Mouse (Mus musculus) left cerebral cortex, adult 6 months (tissue): Measurements from ENCODE around the gene Asgr1. TPM values are rescaled to one million over a fixed set of nuclear protein-coding genes. Genes with fewer than 3 reads are reported as not detected.

ENCODE experiments used
- long read RNA-seq, 2 experiments: library from polyadenylated mRNA; unstranded; transcript quantifications; one replicate each; pipeline ENCODE4 v2.0.0; 2019 to 2020
- polyA plus RNA-seq: library from polyadenylated mRNA; unstranded; fragments of <200 nt; fragmentation: Nextera tagmentation; gene quantifications from 2 replicates; pipeline ENCODE4 v1.2.3, GENCODE M21; 2021

The Asgr1 gene
- 3.1 and 3.3 TPM in 2 replicates for polyA plus RNA-seq
- long read RNA-seq, experiment 1, partial matches to known transcripts: 2 of 2 reads
- long read RNA-seq, experiment 1, other reads (novel, unspliced or antisense): 0 of 2 reads
- long read RNA-seq, experiment 2, partial matches to known transcripts: 1 of 1 reads
- long read RNA-seq, experiment 2, other reads (novel, unspliced or antisense): 0 of 1 reads

DNA sequence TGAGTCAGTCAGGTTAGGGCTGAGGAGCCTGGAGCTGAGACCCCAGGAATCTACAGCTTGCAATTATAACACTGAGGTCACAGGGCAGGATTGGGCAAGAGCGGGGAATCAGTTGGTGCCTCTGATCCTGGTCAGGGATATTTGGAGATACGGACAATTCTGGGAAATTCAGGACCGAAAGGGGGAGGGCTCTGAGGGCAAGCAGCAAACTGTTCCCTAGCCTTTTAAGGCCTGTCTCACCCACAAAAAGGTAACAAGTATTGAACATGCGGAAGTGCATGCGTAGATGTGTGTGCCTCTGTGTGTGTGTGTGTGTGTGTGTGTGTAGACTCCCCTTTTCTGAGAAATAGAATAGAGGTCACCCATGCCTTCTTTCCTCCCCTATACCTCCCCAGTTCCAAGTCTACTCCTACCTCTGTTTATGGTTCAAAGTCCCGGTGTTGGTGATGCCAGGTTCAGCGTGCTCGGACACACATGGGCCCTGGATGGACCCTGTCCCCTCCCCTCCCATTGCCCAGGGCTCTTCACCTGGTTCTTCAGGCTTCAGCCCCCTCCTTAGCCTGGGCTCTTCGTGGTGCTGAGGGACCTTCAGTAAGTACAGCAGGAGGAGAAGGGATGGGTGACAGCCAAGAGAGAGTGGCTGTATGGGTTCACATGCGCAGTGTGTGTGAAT is at the start of gene Asgr1:
Gene Asgr1 (plus strand): TSS at position 188 of the 673 bp plus-strand sequence.

DNA sequence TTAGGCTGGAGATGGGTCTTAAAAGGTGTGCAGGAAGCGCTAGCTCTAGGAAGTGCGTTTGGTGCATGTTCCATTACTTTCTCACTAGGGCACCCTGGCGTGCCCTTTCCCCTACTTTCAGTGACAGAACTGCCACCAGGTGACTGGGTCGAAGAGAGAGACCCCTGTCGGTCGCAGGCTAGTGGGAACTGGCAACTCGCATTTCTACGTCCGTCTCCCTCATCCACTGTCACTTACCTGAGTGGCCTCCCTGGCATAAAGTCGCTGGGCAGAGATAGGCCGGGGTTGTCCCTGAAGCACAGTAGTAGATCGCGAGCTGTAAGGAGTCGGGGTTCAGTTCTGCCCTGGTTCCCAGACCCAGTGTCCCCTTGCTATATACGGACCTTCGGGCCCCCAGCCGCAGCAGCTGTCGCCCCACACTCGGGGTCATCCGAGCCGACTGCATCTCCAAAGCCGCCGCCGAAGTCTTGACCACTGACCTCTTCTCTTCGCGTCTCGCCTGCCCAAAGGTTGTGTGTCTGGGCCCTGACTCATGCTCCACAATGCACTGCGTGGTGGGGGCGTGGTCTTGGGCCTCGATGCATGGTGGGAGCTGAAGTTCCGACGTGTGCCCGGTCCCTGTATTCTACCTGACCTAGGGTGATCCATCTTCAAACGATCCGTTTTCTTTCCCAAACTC is 38.9 kb upstream of the Asgr1 start, which contains the start of gene Acadvl:
Gene Acadvl (minus strand): TSS at position 532 of the 679 bp plus-strand sequence.

DNA sequence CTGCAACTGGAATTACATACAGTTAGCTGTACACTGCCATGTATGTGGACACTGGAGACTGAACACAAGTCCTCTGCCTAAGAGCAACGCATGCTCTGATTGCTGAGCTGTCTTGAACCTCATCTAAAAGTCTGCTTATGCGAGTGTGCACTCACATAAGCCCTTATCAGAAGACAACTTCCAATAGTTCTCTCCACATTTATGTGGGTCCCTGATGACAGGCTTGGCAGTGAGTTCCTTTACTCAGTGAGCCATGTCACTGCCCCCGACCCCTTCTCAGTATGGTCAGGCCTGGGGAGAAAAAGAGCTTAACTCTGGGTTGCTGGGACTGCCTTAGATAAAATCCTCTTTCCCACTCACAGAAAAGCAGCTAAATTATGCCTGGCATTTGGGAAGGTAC is 37.2 kb upstream of the Asgr1 start, which contains the start of gene Dlg4:
Gene Dlg4 (plus strand): TSS at position 274 of the 400 bp plus-strand sequence.

DNA sequence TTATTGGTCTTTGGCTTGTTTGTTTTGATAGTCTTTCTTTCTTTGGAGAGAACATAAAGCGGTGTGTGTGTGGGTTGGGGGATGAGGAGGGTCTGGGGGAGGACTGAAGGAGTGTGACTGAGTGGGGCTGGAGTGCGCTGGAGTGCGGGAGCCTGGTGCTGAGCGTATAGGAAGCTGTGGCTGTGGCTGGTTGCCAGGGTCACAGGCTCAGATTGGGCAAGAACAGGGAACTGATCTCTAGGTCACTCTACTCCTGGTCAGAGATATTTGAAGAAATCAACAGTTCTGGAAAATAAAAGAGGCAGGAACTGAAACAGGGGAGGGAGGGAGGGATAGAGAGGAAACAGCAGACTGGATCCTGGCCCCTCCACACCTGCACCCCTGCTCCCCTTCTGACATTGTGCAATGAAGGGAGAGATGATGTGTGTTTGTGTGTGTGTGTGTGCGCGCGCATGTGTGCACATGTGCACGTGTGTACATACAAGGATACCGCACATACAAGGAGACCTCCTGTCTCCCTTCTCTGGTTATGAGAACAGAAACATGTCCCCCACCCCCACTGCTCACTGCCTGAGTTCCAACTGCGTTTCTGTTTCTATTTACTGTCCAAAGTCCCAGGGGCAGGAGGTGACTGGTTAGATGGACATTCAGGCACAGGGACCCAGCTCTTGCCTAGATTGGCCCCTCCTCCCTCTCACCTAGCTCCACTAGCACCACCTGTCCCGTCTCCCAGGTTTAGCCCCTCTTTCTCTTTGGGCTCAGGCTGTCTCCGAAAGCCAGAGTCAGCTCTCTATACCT is 38.3 kb downstream of the Asgr1 start, which contains the start of gene Asgr2:
Gene Asgr2 (plus strand): TSS at position 659 of the 798 bp plus-strand sequence.

Other genes starting within 250 kb of the Asgr1 start
- gene Tmem102, start 248.5 kb upstream of the Asgr1 start, polyA plus RNA-seq: 0.39 and 0.40 TPM in 2 replicates
- gene Gm39566, start 238.8 kb upstream of the Asgr1 start, polyA plus RNA-seq: not detected in 2 replicates
- not detected in 2 replicates for gene Spem2, start 235.6 kb upstream of the Asgr1 start, polyA plus RNA-seq
- gene Spem1, start 231.9 kb upstream of the Asgr1 start, polyA plus RNA-seq: not detected in 2 replicates
- gene Nlgn2, start 216.3 kb upstream of the Asgr1 start, polyA plus RNA-seq: 12.4 and 16.8 TPM in 2 replicates
- 510 and 573 TPM in 2 replicates for gene Tmem256, start 215.6 kb upstream of the Asgr1 start, polyA plus RNA-seq
- gene Plscr3, start 207.7 kb upstream of the Asgr1 start, polyA plus RNA-seq: 4.0 and 11.7 TPM in 2 replicates
- 0.08 TPM in 1 of 2 replicates, not detected in the other for gene Tnk1, start 195.4 kb upstream of the Asgr1 start, polyA plus RNA-seq
- gene Tmem95, start 176.1 kb upstream of the Asgr1 start, polyA plus RNA-seq: not detected in 2 replicates
- gene Kctd11, start 172.7 kb upstream of the Asgr1 start, polyA plus RNA-seq: 0.42 and 0.43 TPM in 2 replicates
- gene Acap1, start 158.5 kb upstream of the Asgr1 start, polyA plus RNA-seq: not detected in 2 replicates
- gene 2810408A11Rik, start 153.1 kb upstream of the Asgr1 start, polyA plus RNA-seq: 0.20 and 0.37 TPM in 2 replicates
- gene Neurl4, start 153.0 kb upstream of the Asgr1 start, polyA plus RNA-seq: 8.7 and 12.8 TPM in 2 replicates
- gene Gps2, start 140.2 kb upstream of the Asgr1 start, polyA plus RNA-seq: 19.7 and 23.9 TPM in 2 replicates
- 765 and 797 TPM in 2 replicates for gene Eif5a, start 132.1 kb upstream of the Asgr1 start, polyA plus RNA-seq
- 0.92 TPM in 1 of 2 replicates, not detected in the other for gene Ybx2, start 118.3 kb upstream of the Asgr1 start, polyA plus RNA-seq
- gene Slc2a4, start 105.9 kb upstream of the Asgr1 start, polyA plus RNA-seq: 0.61 and 0.64 TPM in 2 replicates
- not detected in 2 replicates for gene Cldn7, start 89.3 kb upstream of the Asgr1 start, polyA plus RNA-seq
- 16.4 and 21.9 TPM in 2 replicates for gene Ctdnep1, start 72.9 kb upstream of the Asgr1 start, polyA plus RNA-seq
- gene Elp5, start 71.6 kb upstream of the Asgr1 start, polyA plus RNA-seq: 112 and 113 TPM in 2 replicates
- gene Gabarap, start 62.9 kb upstream of the Asgr1 start, polyA plus RNA-seq: 291 and 457 TPM in 2 replicates
- gene Phf23, start 58.3 kb upstream of the Asgr1 start, polyA plus RNA-seq: 9.2 and 18.6 TPM in 2 replicates
- gene Dvl2, start 53.5 kb upstream of the Asgr1 start, polyA plus RNA-seq: 1.6 and 4.0 TPM in 2 replicates
- gene Acadvl, start 38.7 kb upstream of the Asgr1 start, polyA plus RNA-seq: 40.5 and 55.2 TPM in 2 replicates
- 50.8 and 69.9 TPM in 2 replicates for gene Dlg4, start 37.1 kb upstream of the Asgr1 start, polyA plus RNA-seq
- not detected in 2 replicates for gene Asgr2, start 38.6 kb downstream of the Asgr1 start, polyA plus RNA-seq
- gene Mgl2, start 76.2 kb downstream of the Asgr1 start, polyA plus RNA-seq: 0.83 and 1.4 TPM in 2 replicates
- 1.9 and 2.1 TPM in 2 replicates for gene Clec10a, start 102.1 kb downstream of the Asgr1 start, polyA plus RNA-seq
- gene Slc16a11, start 158.7 kb downstream of the Asgr1 start, polyA plus RNA-seq: 5.1 and 9.8 TPM in 2 replicates
- gene Slc16a13, start 167.0 kb downstream of the Asgr1 start, polyA plus RNA-seq: 1.9 and 2.8 TPM in 2 replicates
- gene Bcl6b, start 175.7 kb downstream of the Asgr1 start, polyA plus RNA-seq: 0.37 and 0.53 TPM in 2 replicates
- 64.6 and 93.6 TPM in 2 replicates for gene 0610010K14Rik, start 183.8 kb downstream of the Asgr1 start, polyA plus RNA-seq
- 13.1 and 15.1 TPM in 2 replicates for gene Gm21988, start 185.7 kb downstream of the Asgr1 start, polyA plus RNA-seq
- gene Rnasek, start 185.8 kb downstream of the Asgr1 start, polyA plus RNA-seq: 793 and 899 TPM in 2 replicates
- gene Alox12, start 201.3 kb downstream of the Asgr1 start, polyA plus RNA-seq: 0.22 and 0.38 TPM in 2 replicates